Mouse (Mus musculus) left cerebral cortex, adult 6 months (tissue): ENCODE results near the gene Gadl1. TPM values are rescaled to one million over a fixed set of nuclear protein-coding genes. Genes with fewer than 3 reads are reported as not detected.

Experiments
- long read RNA-seq, 2 experiments: library from polyadenylated mRNA; unstranded; transcript quantifications; one replicate each; pipeline ENCODE4 v2.0.0; 2019 to 2020
- polyA plus RNA-seq: library from polyadenylated mRNA; unstranded; fragments of <200 nt; fragmentation: Nextera tagmentation; gene quantifications from 2 replicates; pipeline ENCODE4 v1.2.3, GENCODE M21; 2021

Gene Gadl1
- polyA plus RNA-seq = 0.38 and 0.69 TPM in 2 replicates
- long read RNA-seq, experiment 1 = 0 reads
- long read RNA-seq, experiment 2, partial matches to known transcripts = 0 of 13 reads
- long read RNA-seq, experiment 2, other reads (novel, unspliced or antisense) = 13 of 13 reads

GRCm38 (mm10) chr9:115909155-115909554 is at the start of gene Gadl1:
TSS of gene Gadl1 (plus strand) at chr9:115909455.

